Mouse (Mus musculus): ENCODE results near the gene Itpr3. TPM values are rescaled to one million over a fixed set of nuclear protein-coding genes. Genes with fewer than 3 reads are reported as not detected.

The Itpr3 gene
- 0.41 and 0.52 TPM in 2 replicates for polyA plus RNA-seq (2015; fragmentation: Nextera tagmentation; extraction: Ambion mirVana)

- peaks cover 60% of the 10 kb centered on the region for H3K27me3 ChIP-seq
- H3K9me3 ChIP-seq (replicated peaks): no peaks in the 10 kb centered on the region; the same call in 1 of the 2 replicates
- H3K4me2 ChIP-seq: peak within 1 kb of the TSS; percentile 70
- H3K9ac ChIP-seq: 0 out of 2 replicates have a peak within 1 kb of the TSS, but pooled peaks have one; percentile 36
- WGBS: under 1% methylated on average over 60 of the region's 66 CpGs
- peak within 1 kb of the TSS; percentile 42 for H3K4me3 ChIP-seq
- no peak for ATAC-seq
- H3K4me1 ChIP-seq: peaks cover 8% of the 10 kb centered on the region
- H3K27ac ChIP-seq: no peak within 1 kb of the TSS
- no peaks in the 10 kb centered on the region for H3K36me3 ChIP-seq (ENCODE audit: poor library complexity, severe bottlenecking)
Measured at GRCm38 (mm10) chr17:27056812-27057516, at the start of gene Itpr3. TSS of gene Itpr3 (plus strand) at chr17:27057304.

DNA sequence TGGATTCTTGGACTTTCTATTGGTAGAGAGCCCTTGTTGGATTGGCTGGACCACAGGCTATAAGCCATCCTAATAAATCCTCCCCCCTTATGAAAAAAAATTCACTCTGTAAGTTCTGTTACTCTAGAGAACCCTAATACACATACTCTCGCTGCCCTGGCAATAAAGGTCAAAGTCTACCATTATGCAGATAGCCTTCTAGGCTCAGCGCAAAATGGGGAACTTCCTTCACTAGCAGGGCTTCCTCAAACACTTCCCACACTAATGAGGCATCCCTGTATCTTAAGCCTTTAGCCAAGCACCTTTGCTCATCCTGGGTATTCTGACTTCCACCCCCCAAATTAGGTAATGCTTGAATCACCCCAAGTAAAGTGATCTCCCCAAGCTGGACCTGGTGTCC lies 48.8 kb upstream of the Itpr3 start:
- H3K27ac ChIP-seq: no peak overlapping the region
- no peak for ATAC-seq
- no peak overlapping the region for H3K4me3 ChIP-seq
- no peaks in the 10 kb centered on the region for H3K4me1 ChIP-seq
- H3K4me2 ChIP-seq: no peak overlapping the region
- H3K36me3 ChIP-seq (ENCODE audit: poor library complexity, severe bottlenecking): no peaks in the 10 kb centered on the region
- H3K27me3 ChIP-seq: no peaks in the 10 kb centered on the region
- 87% methylated on average over 2 of the region's 2 CpGs for WGBS
- no peak overlapping the region for H3K9ac ChIP-seq
- no peaks in the 10 kb centered on the region for H3K9me3 ChIP-seq (replicated peaks)

- H3K27me3 ChIP-seq: no peaks in the 10 kb centered on the region
- ATAC-seq: no peak
- H3K4me3 ChIP-seq: no peak overlapping the region
- H3K27ac ChIP-seq: no peak overlapping the region
- H3K4me1 ChIP-seq: no peaks in the 10 kb centered on the region
- no peaks in the 10 kb centered on the region for H3K9me3 ChIP-seq (replicated peaks)
- 88% methylated on average over 10 of the region's 10 CpGs for WGBS
- H3K4me2 ChIP-seq: no peak overlapping the region
- H3K9ac ChIP-seq: no peak overlapping the region
- no peaks in the 10 kb centered on the region for H3K36me3 ChIP-seq (ENCODE audit: poor library complexity, severe bottlenecking)
Measured at GRCm38 (mm10) chr17:27011167-27011566, 45.9 kb upstream of the Itpr3 start.

- Histone ChIP-seq H3K27ac (no peak overlapping the region), H3K9me3 (replicated peaks) (no peaks in the 10 kb centered on the region), H3K4me1 (no peaks in the 10 kb centered on the region), H3K4me3 (no peak overlapping the region), H3K27me3 (no peaks in the 10 kb centered on the region), H3K9ac (no peak overlapping the region), H3K36me3 (ENCODE audit: poor library complexity, severe bottlenecking) (no peaks in the 10 kb centered on the region), H3K4me2 (no peak overlapping the region)
- no peak for ATAC-seq
- WGBS: 69% methylated on average over 13 of the region's 14 CpGs
Measured at GRCm38 (mm10) chr17:27011998-27012672, 45.0 kb upstream of the Itpr3 start.

- ATAC-seq: no peak
- Histone ChIP-seq H3K4me1 (0 out of 2 replicates have a peak, but pooled peaks cover 3% of the 10 kb centered on the region), H3K9me3 (replicated peaks) (no peaks in the 10 kb centered on the region), H3K27me3 (no peaks in the 10 kb centered on the region), H3K27ac (no peak overlapping the region), H3K9ac (no peak overlapping the region), H3K36me3 (ENCODE audit: poor library complexity, severe bottlenecking) (no peaks in the 10 kb centered on the region), H3K4me3 (no peak overlapping the region), H3K4me2 (no peak overlapping the region)
- WGBS: 55% methylated on average over 6 of the region's 6 CpGs
Measured at GRCm38 (mm10) chr17:27012909-27013308, 44.2 kb upstream of the Itpr3 start.

DNA sequence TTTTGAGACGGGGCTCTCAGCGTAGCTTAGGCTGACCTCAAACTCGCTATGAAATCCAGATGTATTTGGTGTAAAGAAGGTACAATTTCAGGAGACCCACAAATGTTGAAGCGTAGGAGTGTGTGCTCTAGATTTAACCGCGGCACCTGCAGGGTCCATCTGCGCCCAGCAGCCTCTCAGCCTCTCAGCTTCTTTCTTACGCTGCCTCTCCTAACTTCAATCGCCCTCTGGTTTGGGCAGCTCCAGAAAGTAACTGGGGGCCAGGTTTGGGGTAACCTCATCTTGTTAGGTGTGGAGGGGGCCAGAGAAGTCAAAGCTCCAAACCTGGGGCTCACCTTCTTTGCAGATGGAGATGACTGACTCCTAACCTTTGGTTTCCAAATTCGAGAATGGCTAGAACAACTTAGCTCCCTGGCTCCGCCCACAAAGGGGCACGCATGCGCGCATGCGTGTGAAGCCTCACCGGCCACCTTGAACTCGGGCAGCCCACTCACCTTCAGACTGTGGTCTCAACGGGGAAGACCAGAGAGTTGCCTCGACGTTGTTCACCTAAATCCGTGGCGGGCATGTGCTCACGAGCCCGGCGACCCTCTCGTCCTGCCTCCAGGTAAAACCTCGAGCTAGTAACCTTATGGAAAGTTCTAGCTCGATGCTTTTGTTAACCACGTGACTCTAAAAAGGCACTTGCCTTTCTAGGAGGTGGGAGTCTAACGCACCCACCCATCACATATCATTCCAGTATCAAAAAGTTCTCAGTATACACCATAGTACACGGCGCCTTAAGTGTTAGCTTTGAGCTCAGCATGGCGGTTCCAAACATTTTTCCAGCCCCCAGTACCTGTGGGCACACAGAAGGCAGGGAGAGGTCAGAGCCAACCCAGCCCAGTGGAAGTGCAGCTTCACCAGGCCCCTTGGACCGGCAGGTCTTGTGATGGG lies 39.3 kb upstream of the Itpr3 start:
- peak; percentile 76 for ATAC-seq
- H3K36me3 ChIP-seq (ENCODE audit: poor library complexity, severe bottlenecking): peaks cover 34% of the 10 kb centered on the region
- peak overlapping the region; percentile 55 for H3K9ac ChIP-seq
- H3K4me2 ChIP-seq: peak overlapping the region; percentile 67
- WGBS: 8% methylated on average over 34 of the region's 34 CpGs
- no peak overlapping the region for H3K27ac ChIP-seq
- no peaks in the 10 kb centered on the region for H3K27me3 ChIP-seq
- H3K4me1 ChIP-seq: peaks cover 11% of the 10 kb centered on the region
- H3K9me3 ChIP-seq (replicated peaks): no peaks in the 10 kb centered on the region
- H3K4me3 ChIP-seq: peak overlapping the region; percentile 44

- no peak for ATAC-seq
- 40% methylated on average over 12 of the region's 12 CpGs for WGBS
Measured at GRCm38 (mm10) chr17:27018555-27019196, 38.4 kb upstream of the Itpr3 start.

GRCm38 (mm10) chr17:27021076-27021475 lies 36.0 kb upstream of the Itpr3 start:
- ATAC-seq: no peak
- no peak overlapping the region for H3K4me2 ChIP-seq
- H3K27me3 ChIP-seq: no peaks in the 10 kb centered on the region
- no peak overlapping the region for H3K4me3 ChIP-seq
- H3K9ac ChIP-seq: no peak overlapping the region
- H3K27ac ChIP-seq: no peak overlapping the region
- H3K36me3 ChIP-seq (ENCODE audit: poor library complexity, severe bottlenecking): peaks cover 61% of the 10 kb centered on the region
- 90% methylated on average over 13 of the region's 14 CpGs for WGBS
- peaks cover 11% of the 10 kb centered on the region for H3K4me1 ChIP-seq
- no peaks in the 10 kb centered on the region for H3K9me3 ChIP-seq (replicated peaks)

More at GRCm38 (mm10) chr17:27018555-27019196, 38.4 kb upstream of the Itpr3 start:
- Histone ChIP-seq H3K27ac (no peak overlapping the region), H3K36me3 (ENCODE audit: poor library complexity, severe bottlenecking) (peaks cover 40% of the 10 kb centered on the region), H3K4me2 (peak overlapping the region; percentile 67), H3K4me1 (peaks cover 11% of the 10 kb centered on the region), H3K9me3 (replicated peaks) (no peaks in the 10 kb centered on the region), H3K9ac (no peak overlapping the region), H3K4me3 (peak overlapping the region; percentile 44), H3K27me3 (no peaks in the 10 kb centered on the region)

DNA sequence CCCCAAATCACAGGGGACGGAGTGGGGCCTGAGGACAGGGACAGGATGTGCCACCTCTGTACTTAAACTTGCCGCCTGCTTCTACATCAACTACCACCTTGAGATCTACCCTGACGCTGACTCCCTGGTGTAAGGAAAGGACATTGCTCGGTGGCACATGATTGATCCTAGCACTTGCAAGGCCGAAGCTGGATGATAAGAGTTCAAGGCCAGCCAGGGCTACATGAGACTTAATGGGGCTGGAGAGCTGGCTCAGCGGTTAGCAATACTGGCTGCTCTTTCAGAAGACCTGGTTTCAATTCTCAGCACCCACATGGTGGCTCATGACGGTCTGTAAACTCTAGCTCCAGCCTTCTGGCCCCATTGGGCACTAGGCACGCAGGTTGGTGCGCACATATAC lies 35.4 kb upstream of the Itpr3 start:
- H3K27ac ChIP-seq: no peak overlapping the region
- H3K27me3 ChIP-seq: no peaks in the 10 kb centered on the region
- peaks cover 11% of the 10 kb centered on the region for H3K4me1 ChIP-seq
- H3K36me3 ChIP-seq (ENCODE audit: poor library complexity, severe bottlenecking): peaks cover 62% of the 10 kb centered on the region
- 95% methylated on average over 9 of the region's 9 CpGs for WGBS
- H3K9ac ChIP-seq: no peak overlapping the region
- H3K4me2 ChIP-seq: no peak overlapping the region
- no peak overlapping the region for H3K4me3 ChIP-seq
- H3K9me3 ChIP-seq (replicated peaks): no peaks in the 10 kb centered on the region
- ATAC-seq: no peak

GRCm38 (mm10) chr17:27023342-27023741 lies 33.8 kb upstream of the Itpr3 start:
- H3K4me2 ChIP-seq: no peak overlapping the region
- no peak overlapping the region for H3K4me3 ChIP-seq
- H3K4me1 ChIP-seq: peaks cover 20% of the 10 kb centered on the region
- no peak overlapping the region for H3K27ac ChIP-seq
- WGBS: 89% methylated on average over 4 of the region's 4 CpGs
- ATAC-seq: no peak
- no peaks in the 10 kb centered on the region for H3K27me3 ChIP-seq
- no peaks in the 10 kb centered on the region for H3K9me3 ChIP-seq (replicated peaks)
- no peak overlapping the region for H3K9ac ChIP-seq
- H3K36me3 ChIP-seq (ENCODE audit: poor library complexity, severe bottlenecking): peaks cover 62% of the 10 kb centered on the region

GRCm38 (mm10) chr17:27025326-27025902 lies 31.7 kb upstream of the Itpr3 start:
- no peaks in the 10 kb centered on the region for H3K27me3 ChIP-seq
- no peak overlapping the region for H3K4me3 ChIP-seq
- no peak overlapping the region for H3K27ac ChIP-seq
- no peaks in the 10 kb centered on the region for H3K9me3 ChIP-seq (replicated peaks)
- no peak overlapping the region for H3K9ac ChIP-seq
- H3K4me1 ChIP-seq: peaks cover 19% of the 10 kb centered on the region
- ATAC-seq: no peak
- peaks cover 51% of the 10 kb centered on the region for H3K36me3 ChIP-seq (ENCODE audit: poor library complexity, severe bottlenecking)
- 94% methylated on average over 17 of the region's 17 CpGs for WGBS
- H3K4me2 ChIP-seq: no peak overlapping the region

Data from forebrain, embryonic 13.5 days (tissue).